Mouse (Mus musculus) stomach, embryonic 16.5 days (tissue): ENCODE measurements at regions not wholly inside any gene's neighbourhood (a gene's known extent, or its start where the extent isn't known, plus 50 kb on each side); places are given as distances from the start of the nearest gene placed in this dataset.

Experiments used
- ATAC-seq: fragments of 200-750 bp; cut with Nextera tagmentation; 2 replicates; pipeline ENCODE4 v1.8.0; 2017; ENCODE audit warnings: moderate number of reproducible peaks, moderate TSS enrichment; ENCODE audit not compliant: insufficient read depth, low FRiP score
- H3K27ac ChIP-seq: fragments of 300-500 bp; sonication (generic); 2 replicates; pipeline ENCODE4 v1.5.1; 2014; ENCODE audit warnings: low read length
- H3K27me3 ChIP-seq: fragments of 300-500 bp; sonication (generic); 2 replicates; pipeline ENCODE4 v1.6.1; 2014; ENCODE audit warnings: low read length, control low read depth, mixed read lengths; ENCODE audit not compliant: control insufficient read depth, insufficient read depth
- H3K36me3 ChIP-seq: fragments of 300-500 bp; sonication (generic); 2 replicates; pipeline ENCODE4 v1.6.1; 2014; ENCODE audit warnings: low read length; ENCODE audit not compliant: control insufficient read depth, insufficient read depth
- H3K4me1 ChIP-seq: fragments of 300-500 bp; sonication (generic); 2 replicates; pipeline ENCODE4 v1.6.1; 2014; ENCODE audit warnings: low read length, control low read depth, mixed read lengths; ENCODE audit not compliant: control insufficient read depth, insufficient read depth
- H3K4me2 ChIP-seq: fragments of 300-500 bp; sonication (generic); 2 replicates; pipeline ENCODE4 v1.6.1; 2014; ENCODE audit warnings: low read depth, low read length, mixed read lengths
- H3K4me3 ChIP-seq: fragments of 300-500 bp; sonication (generic); replicated peaks from 2 replicates; pipeline ENCODE4 v1.5.1; 2014; ENCODE audit warnings: mild to moderate bottlenecking, low read length
- H3K9ac ChIP-seq: fragments of 300-500 bp; sonication (generic); 2 replicates; pipeline ENCODE4 v1.6.1; 2014; ENCODE audit warnings: low read length
- H3K9me3 ChIP-seq: fragments of 300-500 bp; sonication (generic); replicated peaks from 2 replicates; pipeline ENCODE4 v1.6.1; 2016; ENCODE audit warnings: low read length, control low read depth; ENCODE audit not compliant: control insufficient read depth
- WGBS: fragments of 180-500 bp; shearing (Covaris S2); extraction: QIAGEN DNeasy Blood & Tissue Kit; methylation state at CpG from one replicate; pipeline ENCODE4 v1.1.7; 2014; 5-methylcytosine and 5-hydroxymethylcytosine counted together

DNA sequence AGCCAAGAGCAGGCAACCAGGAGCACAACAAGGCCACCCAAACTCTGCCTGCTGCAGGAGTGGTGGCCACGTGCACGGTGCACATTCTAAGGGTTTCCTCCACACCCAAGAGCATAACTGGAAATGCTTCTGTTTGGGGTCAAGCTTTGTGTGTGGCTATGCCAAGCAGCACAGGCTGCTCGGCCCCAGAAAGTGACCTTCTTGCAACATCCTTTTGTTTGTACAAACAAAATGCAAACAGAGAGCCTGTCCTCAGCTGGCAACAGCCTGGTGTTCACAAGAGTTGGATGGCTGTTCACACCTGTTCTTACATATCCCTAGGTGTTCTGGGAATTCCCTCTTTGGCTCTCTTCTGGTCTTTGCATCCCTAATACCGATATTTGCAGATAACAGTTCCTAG lies 126.8 kb upstream of the Tle4 start:
- H3K36me3 ChIP-seq = no peaks in the 10 kb centered on the region
- no peaks in the 10 kb centered on the region for H3K27me3 ChIP-seq
- no peak overlapping the region for H3K4me3 ChIP-seq
- no peaks in the 10 kb centered on the region for H3K4me1 ChIP-seq
- no peak overlapping the region for H3K27ac ChIP-seq
- ATAC-seq = no peak
- no peak overlapping the region for H3K4me2 ChIP-seq
- no peaks in the 10 kb centered on the region for H3K9me3 ChIP-seq
- H3K9ac ChIP-seq = no peak overlapping the region
- WGBS = 48% methylated on average over 4 of the region's 4 CpGs

DNA sequence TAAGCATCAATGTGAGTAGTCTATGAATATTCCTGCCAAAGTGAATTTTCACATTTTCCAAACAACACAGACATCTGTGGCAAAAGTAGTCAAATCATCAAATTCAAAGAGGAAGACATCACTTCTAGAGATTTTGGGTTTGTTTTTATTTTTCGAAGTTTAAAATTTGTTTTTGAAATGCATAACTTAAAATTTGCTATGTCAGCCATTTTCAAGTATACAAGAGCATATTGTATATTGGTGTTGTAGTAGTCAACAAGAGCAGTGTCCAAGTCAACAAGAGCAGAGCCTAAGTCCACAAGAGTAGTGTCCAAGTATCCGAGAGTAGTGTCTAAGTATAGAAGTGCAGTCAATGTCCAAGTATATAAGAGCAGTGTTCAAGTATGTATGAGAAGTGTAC lies 107.9 kb upstream of the Tle4 start:
- Histone ChIP-seq H3K36me3 (no peaks in the 10 kb centered on the region), H3K27me3 (no peaks in the 10 kb centered on the region), H3K4me1 (no peaks in the 10 kb centered on the region), H3K4me3 (no peak overlapping the region), H3K4me2 (no peak overlapping the region), H3K9ac (no peak overlapping the region), H3K9me3 (no peaks in the 10 kb centered on the region), H3K27ac (no peak overlapping the region)
- 92% methylated on average over 2 of the region's 2 CpGs for WGBS
- no peak for ATAC-seq

DNA sequence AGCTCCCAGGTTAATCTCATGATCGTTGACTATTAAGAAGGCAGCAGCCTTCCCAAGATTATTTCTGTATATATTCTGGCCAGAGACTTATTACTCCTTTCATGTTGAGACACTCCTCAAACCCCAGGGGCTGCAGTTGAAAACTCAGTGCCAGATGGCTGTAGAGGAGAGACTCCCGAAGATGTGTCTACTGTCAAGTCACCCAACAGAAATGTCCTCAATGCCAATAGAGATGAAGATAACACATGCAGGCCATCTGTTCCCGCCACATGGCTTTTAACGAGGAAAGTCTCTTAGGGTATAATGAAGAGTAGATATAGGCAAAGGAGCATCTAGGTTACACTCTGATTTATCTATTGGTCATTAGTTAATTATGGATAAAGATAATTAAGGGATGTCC lies 103.3 kb upstream of the Tle4 start:
- Histone ChIP-seq H3K9me3 (no peaks in the 10 kb centered on the region), H3K36me3 (no peaks in the 10 kb centered on the region), H3K4me1 (no peaks in the 10 kb centered on the region), H3K9ac (no peak overlapping the region), H3K27ac (no peak overlapping the region), H3K27me3 (no peaks in the 10 kb centered on the region), H3K4me2 (no peak overlapping the region), H3K4me3 (no peak overlapping the region)
- 91% methylated on average over 4 of the region's 4 CpGs for WGBS
- ATAC-seq = no peak

DNA sequence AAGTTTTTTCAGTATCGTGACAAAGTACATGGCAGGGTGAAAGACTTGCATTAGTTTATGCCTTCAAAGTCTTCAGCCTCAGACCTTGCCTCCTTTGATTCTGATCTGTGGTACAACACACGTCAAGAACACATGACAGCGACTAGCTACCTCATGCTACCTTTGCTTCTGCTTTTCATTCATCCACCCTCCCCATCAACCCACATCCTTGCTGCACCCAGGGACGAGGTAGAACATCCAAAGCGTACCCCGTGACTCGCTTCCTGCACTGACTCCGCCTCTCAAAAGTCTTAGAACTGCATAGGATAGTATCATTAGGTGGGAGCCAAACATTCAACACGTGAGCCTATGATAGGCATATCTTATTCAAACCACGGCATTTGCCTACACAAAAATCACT lies 97.5 kb upstream of the Tle4 start:
- Histone ChIP-seq H3K9me3 (no peaks in the 10 kb centered on the region), H3K4me3 (no peak overlapping the region), H3K27ac (no peak overlapping the region), H3K36me3 (no peaks in the 10 kb centered on the region), H3K27me3 (no peaks in the 10 kb centered on the region), H3K4me2 (no peak overlapping the region), H3K4me1 (no peaks in the 10 kb centered on the region), H3K9ac (no peak overlapping the region)
- no peak for ATAC-seq
- 92% methylated on average over 10 of the region's 10 CpGs for WGBS

DNA sequence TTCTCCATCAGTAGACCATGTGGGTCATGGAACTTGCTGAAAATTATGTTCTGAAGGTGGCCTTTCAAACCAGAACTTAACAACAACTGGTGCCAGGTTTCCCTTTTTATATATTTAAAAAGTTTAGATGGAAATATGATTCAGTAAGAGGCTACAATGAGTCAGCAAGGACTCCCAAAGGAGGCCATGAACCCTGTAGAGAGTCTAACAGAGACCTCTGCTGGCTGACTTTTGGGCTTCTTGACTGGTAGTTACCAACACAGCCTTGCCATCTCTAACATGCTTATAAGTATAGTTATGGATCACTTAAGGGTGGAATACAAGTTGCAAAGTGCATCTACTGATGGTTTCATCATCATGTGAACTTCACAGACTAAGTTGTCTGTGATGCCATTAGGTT lies 94.3 kb upstream of the Tle4 start:
- H3K27me3 ChIP-seq = no peaks in the 10 kb centered on the region
- no peak overlapping the region for H3K27ac ChIP-seq
- H3K36me3 ChIP-seq = no peaks in the 10 kb centered on the region
- no peak for ATAC-seq
- H3K9me3 ChIP-seq = no peaks in the 10 kb centered on the region
- no peak overlapping the region for H3K4me2 ChIP-seq
- no peak overlapping the region for H3K4me3 ChIP-seq
- no peaks in the 10 kb centered on the region for H3K4me1 ChIP-seq
- H3K9ac ChIP-seq = no peak overlapping the region

DNA sequence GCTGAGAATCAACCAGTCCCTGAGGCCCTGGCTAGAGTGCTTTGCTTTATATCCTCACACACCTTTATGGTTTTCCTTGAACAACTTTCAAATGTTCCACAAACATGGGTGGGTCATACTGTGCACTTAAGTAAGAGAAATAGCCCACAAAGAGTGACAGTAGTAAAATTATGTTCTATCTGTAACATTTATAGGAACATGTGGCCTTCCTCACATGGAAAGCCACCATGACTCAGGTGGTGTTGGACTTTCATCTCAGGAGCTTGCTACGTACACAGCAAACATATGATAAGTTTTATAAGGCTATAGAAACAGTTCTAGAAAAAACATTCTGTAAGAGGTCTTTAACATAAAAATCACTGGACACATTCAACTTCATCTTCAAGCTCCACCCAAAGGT lies 87.8 kb upstream of the Tle4 start:
- ATAC-seq = no peak
- H3K9ac ChIP-seq = no peak overlapping the region
- 77% methylated on average over 1 of the region's 1 CpGs for WGBS
- no peaks in the 10 kb centered on the region for H3K27me3 ChIP-seq
- no peaks in the 10 kb centered on the region for H3K36me3 ChIP-seq
- H3K4me1 ChIP-seq = peaks cover 4% of the 10 kb centered on the region; the same call in 1 of the 2 replicates
- H3K9me3 ChIP-seq = no peaks in the 10 kb centered on the region
- no peak overlapping the region for H3K4me2 ChIP-seq
- H3K27ac ChIP-seq = no peak overlapping the region
- H3K4me3 ChIP-seq = no peak overlapping the region

DNA sequence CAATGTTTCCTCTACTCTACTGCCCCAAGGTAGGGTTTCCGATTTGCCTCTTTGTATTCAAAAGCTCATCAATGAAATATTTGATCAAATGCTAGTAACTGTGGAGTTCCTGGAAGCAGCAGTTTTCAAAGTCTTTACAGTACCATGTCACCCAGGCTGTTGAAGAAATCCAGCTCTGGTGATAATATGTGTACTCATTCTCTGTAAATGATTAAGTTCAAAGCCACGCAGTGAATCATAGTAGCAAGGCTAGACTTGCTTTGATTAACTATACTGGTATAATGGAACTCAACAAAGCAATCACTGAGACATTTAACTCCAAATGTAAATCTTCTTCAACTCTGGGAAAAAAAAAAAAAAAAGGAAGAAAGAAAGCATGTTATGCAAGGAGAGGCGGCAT lies 86.8 kb upstream of the Tle4 start:
- no peak overlapping the region for H3K27ac ChIP-seq
- no peak overlapping the region for H3K9ac ChIP-seq
- WGBS = 62% methylated on average over 3 of the region's 3 CpGs
- no peaks in the 10 kb centered on the region for H3K9me3 ChIP-seq
- no peak overlapping the region for H3K4me3 ChIP-seq
- no peaks in the 10 kb centered on the region for H3K36me3 ChIP-seq
- H3K27me3 ChIP-seq = no peaks in the 10 kb centered on the region
- no peak overlapping the region for H3K4me2 ChIP-seq
- ATAC-seq = peak; percentile 37; the same call in 1 of the 2 replicates
- peaks cover 4% of the 10 kb centered on the region; the same call in 1 of the 2 replicates for H3K4me1 ChIP-seq

DNA sequence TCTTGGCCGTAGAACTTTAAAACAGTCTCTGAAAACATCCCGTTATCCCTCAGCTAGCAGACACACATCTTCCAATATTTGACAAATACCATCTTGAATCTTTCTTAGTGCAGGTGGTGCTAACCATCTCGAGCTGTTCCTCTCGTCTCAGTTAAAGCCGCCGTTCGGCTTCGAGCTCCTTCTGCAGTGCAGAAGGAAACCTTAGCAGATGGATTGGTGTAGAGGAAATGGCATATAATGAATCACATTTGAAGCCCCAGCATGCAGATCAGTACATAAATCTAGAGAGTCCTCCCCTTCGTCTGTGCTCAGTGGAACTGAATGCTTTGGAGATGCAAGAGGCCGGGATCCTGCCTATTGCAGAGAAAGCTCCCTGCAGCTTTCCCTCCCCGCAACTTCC lies 83.5 kb upstream of the Tle4 start:
- Histone ChIP-seq H3K4me2 (peak overlapping the region; percentile 27), H3K9ac (no peak overlapping the region; the same call in 1 of the 2 replicates), H3K27ac (no peak overlapping the region), H3K4me3 (no peak overlapping the region), H3K27me3 (no peaks in the 10 kb centered on the region), H3K9me3 (no peaks in the 10 kb centered on the region), H3K4me1 (peaks cover 4% of the 10 kb centered on the region; the same call in 1 of the 2 replicates), H3K36me3 (no peaks in the 10 kb centered on the region)
- ATAC-seq = no peak
- WGBS = 47% methylated on average over 11 of the region's 11 CpGs

DNA sequence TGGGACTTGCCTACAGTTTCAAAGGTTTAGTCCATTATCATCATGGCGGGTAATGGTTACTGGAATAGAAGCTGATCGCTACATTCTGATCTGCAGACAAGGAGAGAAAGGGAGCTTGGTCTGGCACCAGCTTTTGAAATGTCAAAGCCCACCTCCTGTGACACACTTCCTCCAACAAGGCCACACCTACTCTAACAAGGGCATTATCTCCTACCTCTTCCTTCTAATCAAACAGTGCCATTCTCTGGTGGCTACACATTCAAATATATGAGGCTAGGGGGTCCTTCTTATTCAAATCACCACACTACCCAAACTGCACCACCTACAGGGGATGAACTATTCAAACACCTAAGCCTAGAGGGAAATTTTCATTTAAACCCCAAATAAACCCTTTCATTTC lies 81.9 kb upstream of the Tle4 start:
- ATAC-seq = no peak
- Histone ChIP-seq H3K4me2 (no peak overlapping the region), H3K4me3 (no peak overlapping the region), H3K9me3 (no peaks in the 10 kb centered on the region), H3K27ac (no peak overlapping the region), H3K9ac (no peak overlapping the region), H3K4me1 (peaks cover 4% of the 10 kb centered on the region; the same call in 1 of the 2 replicates), H3K36me3 (no peaks in the 10 kb centered on the region), H3K27me3 (no peaks in the 10 kb centered on the region)
- 86% methylated on average over 2 of the region's 2 CpGs for WGBS

DNA sequence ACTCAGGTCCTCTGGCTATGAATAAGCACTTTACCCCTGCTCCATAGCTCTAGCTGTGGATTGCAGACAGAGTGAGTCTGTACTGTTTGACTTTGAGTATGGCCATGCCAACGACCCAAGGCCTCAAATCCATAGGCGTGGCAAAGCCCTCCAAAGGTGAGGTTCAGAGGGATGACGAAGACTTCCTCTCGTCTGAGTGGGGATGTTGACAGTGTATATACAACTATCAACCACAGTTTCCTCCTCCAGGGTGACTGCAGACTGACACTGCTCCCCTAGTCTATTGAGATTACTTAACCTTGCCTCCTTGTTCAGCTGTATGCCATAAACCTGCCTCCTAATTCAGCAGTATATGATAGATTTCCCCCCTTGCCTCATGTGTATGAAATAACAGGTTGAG lies 80.7 kb upstream of the Tle4 start:
- Histone ChIP-seq H3K27me3 (no peaks in the 10 kb centered on the region), H3K9me3 (no peaks in the 10 kb centered on the region), H3K27ac (no peak overlapping the region), H3K36me3 (no peaks in the 10 kb centered on the region), H3K4me3 (no peak overlapping the region), H3K4me1 (peaks cover 4% of the 10 kb centered on the region; the same call in 1 of the 2 replicates), H3K9ac (no peak overlapping the region), H3K4me2 (no peak overlapping the region)
- 73% methylated on average over 4 of the region's 4 CpGs for WGBS
- ATAC-seq = no peak
